Mouse (Mus musculus) CH12.LX (cell line): ENCODE measurements around the gene Apba2. TPM values are rescaled to one million over a fixed set of nuclear protein-coding genes. Genes with fewer than 3 reads are reported as not detected.

Experiments used
- DNase-seq: peaks from one replicate; pipeline ENCODE4 v3.0.0-alpha.2; 2013; ENCODE audit errors: extremely low read depth
- H3K27ac ChIP-seq: 2 replicates; pipeline ENCODE4 v1.5.1; 2012; ENCODE audit warnings: low read depth, mild to moderate bottlenecking, control low read depth, moderate library complexity; ENCODE audit not compliant: insufficient read depth
- H3K27me3 ChIP-seq: replicated peaks from 2 replicates; pipeline ENCODE3; 2012; ENCODE audit warnings: inconsistent platforms
- H3K36me3 ChIP-seq, 2 experiments: replicated peaks in 1 of 2; 2 replicates each; pipeline versions ENCODE3 to v1.6.1; 2012; ENCODE audit warnings: inconsistent platforms in 1 of 2, low read length in 1 of 2, mild to moderate bottlenecking in 1 of 2, mixed read lengths in 1 of 2, moderate library complexity in 1 of 2; ENCODE audit not compliant: control insufficient read depth in 1 of 2, insufficient read depth in 1 of 2
- H3K4me1 ChIP-seq, 2 experiments: 2 replicates each; pipeline ENCODE4 v1.6.1; 2012; ENCODE audit warnings: inconsistent platforms in 1 of 2, moderate library complexity in 1 of 2; ENCODE audit not compliant: insufficient read depth in 2 of 2, control insufficient read depth in 1 of 2
- H3K4me2 ChIP-seq: 2 replicates; pipeline ENCODE4 v1.6.1; 2012; ENCODE audit warnings: low read depth, mild to moderate bottlenecking, control low read depth; ENCODE audit not compliant: poor library complexity, insufficient read depth, severe bottlenecking
- H3K4me3 ChIP-seq, 3 experiments: fragments of 150-350 bp in 1 of 3; sonication (generic) in 1 of 3; replicated peaks in 1 of 3; 2 replicates each; pipeline versions ENCODE3 to v1.5.1; 2011 to 2012; ENCODE audit warnings: low read depth in 2 of 3, low read length in 2 of 3, mild to moderate bottlenecking in 2 of 3, moderate library complexity in 2 of 3, control low read depth in 1 of 3, improper control_type of control experiment in 1 of 3, inconsistent platforms in 1 of 3, mixed read lengths in 1 of 3; ENCODE audit not compliant: poor library complexity in 1 of 3
- H3K79me2 ChIP-seq: replicated peaks from 2 replicates; pipeline ENCODE4 v1.6.1; 2012; ENCODE audit warnings: mild to moderate bottlenecking, moderate library complexity; ENCODE audit not compliant: control insufficient read depth, poor library complexity, insufficient read depth, severe bottlenecking; ENCODE audit errors: extremely low read depth
- H3K9ac ChIP-seq: 2 replicates; pipeline ENCODE4 v1.6.1; 2012; ENCODE audit warnings: low read depth, mild to moderate bottlenecking, control low read depth, moderate library complexity; ENCODE audit not compliant: insufficient read depth
- H3K9me3 ChIP-seq: replicated peaks from 2 replicates; pipeline ENCODE3; 2012; ENCODE audit warnings: low read length, inconsistent platforms, mixed read lengths
- CHD2 ChIP-seq: IDR thresholded peaks from 2 replicates; pipeline ENCODE4 v1.6.1; 2011; ENCODE audit warnings: low read length, improper control_type of control experiment
- CTCF ChIP-seq, 2 experiments: IDR thresholded peaks in 1 of 2; conservative IDR thresholded peaks in 1 of 2; 2 replicates each; pipeline ENCODE4 v1.5.1; 2011 to 2012; ENCODE audit warnings: low read depth in 2 of 2, low read length in 2 of 2, improper control_type of control experiment in 1 of 2, inconsistent platforms in 1 of 2, mild to moderate bottlenecking in 1 of 2, moderate library complexity in 1 of 2
- ELF1 ChIP-seq: IDR thresholded peaks from 2 replicates; pipeline ENCODE4 v1.6.1; 2014; ENCODE audit warnings: low read depth, mild to moderate bottlenecking, inconsistent platforms, low read length, improper control_type of control experiment
- EP300 ChIP-seq: IDR thresholded peaks from 2 replicates; pipeline ENCODE4 v1.6.1; 2011; ENCODE audit warnings: low read length, improper control_type of control experiment
- GABPA ChIP-seq: IDR thresholded peaks from 2 replicates; pipeline ENCODE4 v1.6.1; 2012; ENCODE audit warnings: low read depth, low read length, improper control_type of control experiment, inconsistent platforms; ENCODE audit not compliant: insufficient replicate concordance
- HCFC1 ChIP-seq: IDR thresholded peaks from 2 replicates; pipeline ENCODE4 v1.6.1; 2012; ENCODE audit warnings: low read depth, mild to moderate bottlenecking, inconsistent platforms, low read length, improper control_type of control experiment
- JUN ChIP-seq: IDR thresholded peaks from 2 replicates; pipeline ENCODE4 v1.6.1; 2011; ENCODE audit warnings: low read depth, mild to moderate bottlenecking, low read length, improper control_type of control experiment, moderate library complexity; ENCODE audit not compliant: insufficient read depth
- KAT2A ChIP-seq: IDR thresholded peaks from 2 replicates; pipeline ENCODE4 v1.6.1; 2012; ENCODE audit warnings: low read length, improper control_type of control experiment, inconsistent platforms; ENCODE audit not compliant: insufficient replicate concordance
- MAX ChIP-seq: IDR thresholded peaks from 2 replicates; pipeline ENCODE4 v1.6.1; 2011; ENCODE audit warnings: low read length, improper control_type of control experiment
- MAZ ChIP-seq: IDR thresholded peaks from 2 replicates; pipeline ENCODE4 v1.6.1; 2012; ENCODE audit warnings: low read depth, mild to moderate bottlenecking, inconsistent platforms, low read length, improper control_type of control experiment, moderate library complexity
- MEF2A ChIP-seq: IDR thresholded peaks from 2 replicates; pipeline ENCODE4 v1.6.1; 2014; ENCODE audit warnings: low read depth, mild to moderate bottlenecking, inconsistent platforms, low read length, improper control_type of control experiment, borderline replicate concordance
- PAX5 ChIP-seq: IDR thresholded peaks from 2 replicates; pipeline ENCODE4 v1.6.1; 2012; ENCODE audit warnings: low read length, inconsistent platforms, mixed read lengths
- RAD21 ChIP-seq: IDR thresholded peaks from 2 replicates; pipeline ENCODE4 v1.6.1; 2011; ENCODE audit warnings: low read depth, mild to moderate bottlenecking, low read length, improper control_type of control experiment, moderate library complexity
- SMC3 ChIP-seq: IDR thresholded peaks from 2 replicates; pipeline ENCODE4 v1.6.1; 2011; ENCODE audit warnings: low read depth, low read length, improper control_type of control experiment
- TCF12 ChIP-seq: IDR thresholded peaks from 2 replicates; pipeline ENCODE4 v1.6.1; 2014; ENCODE audit warnings: low read depth, mild to moderate bottlenecking, inconsistent platforms, low read length, improper control_type of control experiment
- USF1 ChIP-seq: IDR thresholded peaks from 2 replicates; pipeline ENCODE4 v1.6.1; 2014; ENCODE audit warnings: low read depth, mild to moderate bottlenecking, inconsistent platforms, low read length, improper control_type of control experiment
- USF2 ChIP-seq: conservative IDR thresholded peaks from 2 replicates; pipeline ENCODE4 v1.6.1; 2011; ENCODE audit warnings: low read depth, low read length, improper control_type of control experiment
- ZC3H11A ChIP-seq: IDR thresholded peaks from 2 replicates; pipeline ENCODE4 v1.6.1; 2012; ENCODE audit warnings: low read depth, mild to moderate bottlenecking, inconsistent platforms, low read length, improper control_type of control experiment
- ZMIZ1 ChIP-seq: IDR thresholded peaks from 2 replicates; pipeline ENCODE4 v1.6.1; 2012; ENCODE audit warnings: low read depth, mild to moderate bottlenecking, inconsistent platforms, low read length, improper control_type of control experiment
- ZNF384 ChIP-seq: IDR thresholded peaks from 2 replicates; pipeline ENCODE4 v1.6.1; 2012; ENCODE audit warnings: low read depth, low read length, improper control_type of control experiment, inconsistent platforms
- dilution Hi-C: fragments of 300-500 bp; cut with MboI; formaldehyde crosslinking; loops from 2 replicates; pipeline ENCODE4 v1.14.3; 2020; ENCODE audit warnings: low sequenced_read_pairs; ENCODE audit not compliant: extremely low pct_unique_long_range_greater_than_20kb, extremely low pct_ligation_motif_present
- in situ Hi-C: fragments of 300-500 bp; cut with MboI; formaldehyde crosslinking; loops from 3 replicates; pipeline ENCODE4 v1.14.3; 2019; ENCODE audit warnings: low sequenced_read_pairs, low pct_ligation_motif_present, low pct_unique_long_range_greater_than_20kb, mixed read lengths
- polyA plus RNA-seq: library from polyadenylated mRNA; unstranded; fragments of >175 nt; gene quantifications from 2 replicates; pipeline ENCODE4 v1.2.1, GENCODE M21; 2012; ENCODE audit warnings: low read depth; ENCODE audit not compliant: insufficient read length
- total RNA-seq, 2 experiments: library from RNA; depleted of rRNA; stranded (reverse); fragments of 300-350 nt in 1 of 2; fragments of >200 nt in 1 of 2; gene quantifications; 2 replicates each; pipeline ENCODE4 v1.2.3; 2012 to 2014

Apba2 gene
- total and polyA plus RNA-seq, 3 experiments, result 0.19 TPM; not detected in 2

- TF ChIP-seq KAT2A (no peak), RAD21 (peak; percentile 23), ZNF384 (no peak), CTCF (conservative IDR thresholded peaks at IDR 0.05 in 1 of 2, IDR thresholded peaks at IDR 0.05 in 1 of 2; ENCODE audit: low read depth in 2 of 2, low read length in 2 of 2) (peak in 1 of 2 experiments; percentile 50; a peak in 2 of 4 replicates), USF2 (no peak), GABPA (no peak), JUN (no peak), SMC3 (peak; percentile 44)
- TF ChIP-seq, all 38 proteins: peak for 3
- Histone ChIP-seq H3K4me2 (no peak overlapping the region), H3K4me3 (no peak overlapping the region), H3K9ac (no peak overlapping the region), H3K27ac (no peak overlapping the region), H3K9me3 (no peaks in the 10 kb centered on the region), H3K36me3 (no peaks in the 10 kb centered on the region), H3K27me3 (peaks cover 51% of the 10 kb centered on the region), H3K79me2 (no peaks in the 10 kb centered on the region), H3K4me1 (peaks cover 0 to 2% of the 10 kb centered on the region in 2 experiments; a peak in 1 of 4 replicates)
- DNase-seq, result no peak
- in situ Hi-C loops (no loop called here), dilution Hi-C loops (no loop called here)
Measured at GRCm38 (mm10) chr7:64709520-64710262, 208.2 kb downstream of the Apba2 start.

DNA sequence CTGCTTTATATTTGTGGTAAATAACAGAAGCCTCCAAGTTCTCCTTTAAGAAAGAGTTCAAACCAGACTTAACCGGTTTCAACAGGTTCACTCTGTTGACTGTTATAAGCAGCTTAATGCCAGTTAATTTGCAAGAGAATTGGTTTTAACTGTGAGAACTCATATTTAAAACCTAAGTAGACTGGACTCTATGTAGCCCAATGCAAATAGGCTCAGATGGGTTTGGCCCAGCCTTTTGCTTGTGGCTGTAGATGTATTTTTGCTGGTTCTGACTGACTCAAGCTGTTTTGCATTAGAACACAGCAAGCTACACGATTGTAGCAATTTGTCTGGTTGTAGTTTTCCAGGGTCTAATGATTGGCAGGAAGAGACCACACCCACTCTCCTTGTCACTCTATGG is 214.8 kb downstream of the Apba2 start:
- in situ Hi-C loops, result no loop called here
- TF ChIP-seq ZC3H11A, result no peak
- TF ChIP-seq ZNF384, result no peak
- TF ChIP-seq EP300, result no peak
- TF ChIP-seq MAX, result no peak
- TF ChIP-seq RAD21, result no peak
- no peak for TF ChIP-seq ELF1
- no peak for TF ChIP-seq ZMIZ1
- TF ChIP-seq HCFC1, result no peak
- no peak for TF ChIP-seq TCF12
- no peak for TF ChIP-seq PAX5
- TF ChIP-seq MAZ, result no peak
- TF ChIP-seq MEF2A, result no peak
- no peak for TF ChIP-seq USF2
- TF ChIP-seq CHD2, result no peak
- TF ChIP-seq USF1, result no peak
- TF ChIP-seq, all 38 proteins: peak for 0
- H3K27ac ChIP-seq, result no peak overlapping the region
- H3K9ac ChIP-seq, result no peak overlapping the region
- no peak overlapping the region for H3K4me3 ChIP-seq
- H3K27me3 ChIP-seq, result peaks cover 43% of the 10 kb centered on the region
- no peak for DNase-seq
- dilution Hi-C loops, result no loop called here
- no peaks in the 10 kb centered on the region for H3K79me2 ChIP-seq
- no peaks in the 10 kb centered on the region for H3K9me3 ChIP-seq
- H3K4me2 ChIP-seq, result no peak overlapping the region
- H3K36me3 ChIP-seq, result no peaks in the 10 kb centered on the region
- no peaks in the 10 kb centered on the region for H3K4me1 ChIP-seq
